Mouse (Mus musculus): ENCODE results near the gene Fam117b.

GRCm38 (mm10) chr1:60007337-60007736 is 94.5 kb downstream of the Fam117b start:
- TF ChIP-seq PAX5 (IDR thresholded peaks at IDR 0.05; ENCODE audit: low read length): no peak
- no peak for TF ChIP-seq POLR2A (IDR thresholded peaks at IDR 0.05; ENCODE audit: low read depth, low read length)
- no peak for TF ChIP-seq ELF1 (IDR thresholded peaks at IDR 0.05; ENCODE audit: low read depth, low read length)
- TF ChIP-seq CHD2 (IDR thresholded peaks at IDR 0.05; ENCODE audit: low read length): no peak
- no peak for TF ChIP-seq SIN3A (IDR thresholded peaks at IDR 0.05; ENCODE audit: low read length)
- no peak for TF ChIP-seq CTCF (conservative IDR thresholded peaks at IDR 0.05 in 1 of 2, IDR thresholded peaks at IDR 0.05 in 1 of 2; ENCODE audit: low read depth in 2 of 2, low read length in 2 of 2)
- TF ChIP-seq ZNF384 (IDR thresholded peaks at IDR 0.05; ENCODE audit: low read depth, low read length): no peak
- TF ChIP-seq JUND (conservative IDR thresholded peaks at IDR 0.05; ENCODE audit: low read depth, low read length): no peak
- no peak for TF ChIP-seq TBP (conservative IDR thresholded peaks at IDR 0.05; ENCODE audit: low read depth, low read length)
- TF ChIP-seq MEF2A (IDR thresholded peaks at IDR 0.05; ENCODE audit: borderline replicate concordance, low read depth, low read length): no peak
- TF ChIP-seq GABPA (IDR thresholded peaks at IDR 0.05; ENCODE audit: insufficient replicate concordance, low read depth, low read length): no peak
